Mouse (Mus musculus): ENCODE results near the gene Tmem259.

DNA sequence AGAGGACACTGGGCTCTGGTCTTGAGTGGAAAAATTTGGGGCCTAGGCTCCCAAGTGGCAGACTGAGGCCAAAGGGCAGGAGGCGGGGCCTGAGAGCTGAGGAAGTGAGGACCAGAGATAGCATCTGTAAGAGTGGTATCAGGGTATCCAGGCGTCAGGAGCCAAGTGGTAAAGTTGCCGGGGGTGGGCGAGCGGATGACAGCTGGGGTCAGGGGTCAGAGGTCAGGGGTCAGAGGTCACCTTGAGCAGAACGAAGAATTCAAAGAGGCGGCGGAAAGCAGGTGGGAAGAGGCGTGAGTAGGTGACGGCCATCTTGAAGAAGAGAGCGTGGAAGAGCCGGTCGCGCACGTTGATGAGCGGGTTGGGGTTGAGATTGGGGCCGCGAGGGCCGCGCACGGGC, 460 bp downstream of the Tmem259 start:
- no peak for TF ChIP-seq CTCF (IDR thresholded peaks at IDR 0.05; ENCODE audit: low read depth)
- no peak for TF ChIP-seq EP300 (IDR thresholded peaks at IDR 0.05; ENCODE audit: low read depth)
